Mouse (Mus musculus) erythroblast, embryonic 14.5 days (primary cell): Measurements from ENCODE around the gene Hmmr.

Experiments
- GATA1 ChIP-seq: IDR thresholded peaks from 2 replicates; pipeline ENCODE4 v1.6.1; 2012; ENCODE audit warnings: low read length, inconsistent platforms, mixed read lengths
- TAL1 ChIP-seq: IDR thresholded peaks from 3 replicates; pipeline ENCODE4 v1.6.1; 2012; ENCODE audit warnings: low read length, inconsistent platforms, mixed read lengths

DNA sequence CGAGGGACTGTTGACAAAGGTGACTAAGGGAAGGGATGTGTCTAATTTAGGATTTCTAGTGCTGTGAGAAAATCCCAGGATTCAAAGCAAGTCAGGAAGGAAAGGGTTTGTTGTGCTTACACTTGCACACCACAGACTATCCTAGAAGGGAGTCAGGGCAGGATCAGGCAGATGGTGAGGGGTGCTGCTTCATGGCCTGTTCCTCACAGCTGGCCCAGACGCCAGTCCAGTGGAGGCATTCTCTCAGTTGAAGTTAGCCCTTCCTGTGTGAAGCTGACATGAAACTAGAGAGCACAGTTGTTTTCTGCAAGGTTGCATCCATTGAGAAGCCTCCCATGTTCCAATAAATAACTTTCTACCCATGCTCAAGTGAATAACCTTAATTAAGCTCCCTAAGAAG lies 14.5 kb upstream of the Hmmr start:
- TF ChIP-seq TAL1 (no peak), GATA1 (no peak)
